Mouse (Mus musculus): ENCODE results near the gene Nup98. TPM values are rescaled to one million over a fixed set of nuclear protein-coding genes. Genes with fewer than 3 reads are reported as not detected.

Gene Nup98
- polyA plus RNA-seq, 1 experiment = not detected

- no peak overlapping the region for H3K27ac ChIP-seq (ENCODE audit: insufficient read depth, low read depth, low read length)
- no peak for TF ChIP-seq POLR2A (IDR thresholded peaks at IDR 0.05; ENCODE audit: insufficient read depth, low read depth, low read length)
- no peak for TF ChIP-seq CTCF (IDR thresholded peaks at IDR 0.05; ENCODE audit: insufficient read depth, low read depth, low read length)
- WGBS = 87% methylated on average over 5 of the region's 5 CpGs
- H3K4me1 ChIP-seq (ENCODE audit: control insufficient read depth, insufficient read depth, low read length) = peaks cover 6% of the 10 kb centered on the region; the same call in 1 of the 2 replicates
- H3K4me3 ChIP-seq (ENCODE audit: insufficient read depth, low read depth, low read length) = no peak overlapping the region
Observed at GRCm38 (mm10) chr7:102242371-102242770, 32.4 kb upstream of the Nup98 start.

GRCm38 (mm10) chr7:102239591-102239990 is 29.6 kb upstream of the Nup98 start:
- WGBS = 94% methylated on average over 16 of the region's 16 CpGs
- Histone ChIP-seq H3K4me3 (ENCODE audit: insufficient read depth, low read depth, low read length) (no peak overlapping the region), H3K4me1 (ENCODE audit: control insufficient read depth, insufficient read depth, low read length) (peaks cover 3% of the 10 kb centered on the region; the same call in 1 of the 2 replicates), H3K27ac (ENCODE audit: insufficient read depth, low read depth, low read length) (no peak overlapping the region)
- TF ChIP-seq CTCF (IDR thresholded peaks at IDR 0.05; ENCODE audit: insufficient read depth, low read depth, low read length) = no peak

GRCm38 (mm10) chr7:102238686-102239286 is 28.8 kb upstream of the Nup98 start:
- peaks cover under 1% of the 10 kb centered on the region; the same call in 1 of the 2 replicates for H3K4me1 ChIP-seq (ENCODE audit: control insufficient read depth, insufficient read depth, low read length)
- H3K4me3 ChIP-seq (ENCODE audit: insufficient read depth, low read depth, low read length) = no peak overlapping the region
- no peak overlapping the region for H3K27ac ChIP-seq (ENCODE audit: insufficient read depth, low read depth, low read length)
- no peak for TF ChIP-seq CTCF (IDR thresholded peaks at IDR 0.05; ENCODE audit: insufficient read depth, low read depth, low read length)
- TF ChIP-seq POLR2A (IDR thresholded peaks at IDR 0.05; ENCODE audit: insufficient read depth, low read depth, low read length) = no peak
- 82% methylated on average over 8 of the region's 8 CpGs for WGBS

- TF ChIP-seq CTCF (IDR thresholded peaks at IDR 0.05; ENCODE audit: insufficient read depth, low read depth, low read length) = no peak
- no peak for TF ChIP-seq POLR2A (IDR thresholded peaks at IDR 0.05; ENCODE audit: insufficient read depth, low read depth, low read length)
- H3K27ac ChIP-seq (ENCODE audit: insufficient read depth, low read depth, low read length) = no peak overlapping the region
- H3K4me1 ChIP-seq (ENCODE audit: control insufficient read depth, insufficient read depth, low read length) = peaks cover 5% of the 10 kb centered on the region; the same call in 1 of the 2 replicates
- no peak overlapping the region for H3K4me3 ChIP-seq (ENCODE audit: insufficient read depth, low read depth, low read length)
- 88% methylated on average over 4 of the region's 4 CpGs for WGBS
Observed at GRCm38 (mm10) chr7:102233059-102233458, 23.1 kb upstream of the Nup98 start.

GRCm38 (mm10) chr7:102229814-102230213 is 19.8 kb upstream of the Nup98 start:
- Histone ChIP-seq H3K4me3 (ENCODE audit: insufficient read depth, low read depth, low read length) (no peak overlapping the region), H3K4me1 (ENCODE audit: control insufficient read depth, insufficient read depth, low read length) (peaks cover 5% of the 10 kb centered on the region; the same call in 1 of the 2 replicates), H3K27ac (ENCODE audit: insufficient read depth, low read depth, low read length) (no peak overlapping the region)
- TF ChIP-seq CTCF (IDR thresholded peaks at IDR 0.05; ENCODE audit: insufficient read depth, low read depth, low read length) (no peak), POLR2A (IDR thresholded peaks at IDR 0.05; ENCODE audit: insufficient read depth, low read depth, low read length) (no peak)
- WGBS = 77% methylated on average over 6 of the region's 6 CpGs

GRCm38 (mm10) chr7:102228049-102228670 is 18.2 kb upstream of the Nup98 start:
- no peak overlapping the region for H3K4me3 ChIP-seq (ENCODE audit: insufficient read depth, low read depth, low read length)
- H3K27ac ChIP-seq (ENCODE audit: insufficient read depth, low read depth, low read length) = no peak overlapping the region
- peaks cover 6% of the 10 kb centered on the region for H3K4me1 ChIP-seq (ENCODE audit: control insufficient read depth, insufficient read depth, low read length)
- TF ChIP-seq POLR2A (IDR thresholded peaks at IDR 0.05; ENCODE audit: insufficient read depth, low read depth, low read length) = no peak
- TF ChIP-seq CTCF (IDR thresholded peaks at IDR 0.05; ENCODE audit: insufficient read depth, low read depth, low read length) = no peak
- 96% methylated on average over 4 of the region's 4 CpGs for WGBS

GRCm38 (mm10) chr7:102226051-102226450 is 16.1 kb upstream of the Nup98 start:
- TF ChIP-seq CTCF (IDR thresholded peaks at IDR 0.05; ENCODE audit: insufficient read depth, low read depth, low read length) (no peak), POLR2A (IDR thresholded peaks at IDR 0.05; ENCODE audit: insufficient read depth, low read depth, low read length) (no peak)
- no peak overlapping the region for H3K27ac ChIP-seq (ENCODE audit: insufficient read depth, low read depth, low read length)
- peaks cover 8% of the 10 kb centered on the region for H3K4me1 ChIP-seq (ENCODE audit: control insufficient read depth, insufficient read depth, low read length)
- WGBS = 94% methylated on average over 6 of the region's 6 CpGs
- H3K4me3 ChIP-seq (ENCODE audit: insufficient read depth, low read depth, low read length) = no peak overlapping the region

- Histone ChIP-seq H3K27ac (ENCODE audit: insufficient read depth, low read depth, low read length) (no peak overlapping the region), H3K4me1 (ENCODE audit: control insufficient read depth, insufficient read depth, low read length) (peaks cover 3% of the 10 kb centered on the region), H3K4me3 (ENCODE audit: insufficient read depth, low read depth, low read length) (no peak overlapping the region)
- TF ChIP-seq CTCF (IDR thresholded peaks at IDR 0.05; ENCODE audit: insufficient read depth, low read depth, low read length) = no peak
- no peak for TF ChIP-seq POLR2A (IDR thresholded peaks at IDR 0.05; ENCODE audit: insufficient read depth, low read depth, low read length)
- 90% methylated on average over 5 of the region's 5 CpGs for WGBS
Observed at GRCm38 (mm10) chr7:102223883-102224738, 14.1 kb upstream of the Nup98 start.
